Mouse (Mus musculus): ENCODE results near the gene Nckap5.

GRCm38 (mm10) chr1:126760386-126760785, 70.2 kb downstream of the Nckap5 start:
- TF ChIP-seq BHLHE40 (IDR thresholded peaks at IDR 0.05; ENCODE audit: borderline replicate concordance, low read depth, low read length) (no peak), EP300 (IDR thresholded peaks at IDR 0.05; ENCODE audit: low read depth in 1 of 2, low read length in 2 of 2) (no peak), CTCF (IDR thresholded peaks at IDR 0.05 in 2 of 3, conservative IDR thresholded peaks at IDR 0.05 in 1 of 3; ENCODE audit: control insufficient read depth in 1 of 3, insufficient read depth in 1 of 3, low read depth in 2 of 3, low read length in 3 of 3, poor library complexity in 1 of 3, severe bottlenecking in 1 of 3) (no peak)

Measured in MEL (cell line).